Mouse (Mus musculus): ENCODE results near the gene Arhgap18.
"Not testable (repeated sequence)": the region's sequence is repeated elsewhere in the genome, so short reads cannot be mapped to it uniquely, and the experiment has no call there.

- not testable (repeated sequence) for TF ChIP-seq CTCF, POLR2A (IDR thresholded peaks at IDR 0.05; ENCODE audit: extremely low read depth, insufficient read depth, low read length)
These were observed 182.8 kb downstream of the Arhgap18 start for GRCm38 (mm10) chr10:26936056-26936455.

Measured in cortical plate, adult 2 months (tissue).